Mouse (Mus musculus) embryonic fibroblast, embryonic 13.5 days (primary cell): ENCODE data around the gene Zfp759. TPM values are rescaled to one million over a fixed set of nuclear protein-coding genes. Genes with fewer than 3 reads are reported as not detected.
"Not testable (repeated sequence)": the region's sequence is repeated elsewhere in the genome, so short reads cannot be mapped to it uniquely, and the experiment has no call there.

Source experiments
- H3K27ac ChIP-seq: 2 replicates; pipeline ENCODE4 v1.5.1; 2012; ENCODE audit warnings: low read length, control low read depth, inconsistent platforms; ENCODE audit not compliant: insufficient read depth
- H3K4me1 ChIP-seq: 2 replicates; pipeline ENCODE4 v1.6.1; 2011; ENCODE audit warnings: low read length; ENCODE audit not compliant: control insufficient read depth, insufficient read depth
- H3K4me3 ChIP-seq: 2 replicates; pipeline ENCODE4 v1.5.1; 2011; ENCODE audit warnings: mild to moderate bottlenecking, control low read depth, low read length; ENCODE audit not compliant: insufficient read depth
- CTCF ChIP-seq: IDR thresholded peaks from 2 replicates; pipeline ENCODE4 v1.5.1; 2011; ENCODE audit warnings: mild to moderate bottlenecking, control low read depth, low read length, moderate library complexity, borderline replicate concordance; ENCODE audit not compliant: insufficient read depth
- POLR2A ChIP-seq: IDR thresholded peaks from 2 replicates; pipeline ENCODE4 v1.6.1; 2011; ENCODE audit warnings: low read depth, mild to moderate bottlenecking, control low read depth, low read length, moderate library complexity
- polyA plus RNA-seq: library from polyadenylated mRNA; stranded (reverse); fragments of >200 nt; gene quantifications from 2 replicates; pipeline ENCODE4 v1.2.4, GENCODE M21; 2011; ENCODE audit warnings: low read depth; ENCODE audit not compliant: missing spikeins, insufficient read length

Gene Zfp759
- polyA plus RNA-seq = 2.3 and 4.2 TPM in 2 replicates

- not testable (repeated sequence) for H3K27ac ChIP-seq, H3K4me1 ChIP-seq, H3K4me3 ChIP-seq
Measured at GRCm38 (mm10) chr13:67121360-67121759, at the start of gene Zfp759. Gene Zfp759 (plus strand): TSS chr13:67121660.

- TF ChIP-seq POLR2A = no peak
- TF ChIP-seq CTCF = no peak
- Histone ChIP-seq H3K4me3 (no peak overlapping the region), H3K4me1 (no peaks in the 10 kb centered on the region), H3K27ac (no peak overlapping the region)
Measured at GRCm38 (mm10) chr13:67072786-67073185, 48.7 kb upstream of the Zfp759 start.

DNA sequence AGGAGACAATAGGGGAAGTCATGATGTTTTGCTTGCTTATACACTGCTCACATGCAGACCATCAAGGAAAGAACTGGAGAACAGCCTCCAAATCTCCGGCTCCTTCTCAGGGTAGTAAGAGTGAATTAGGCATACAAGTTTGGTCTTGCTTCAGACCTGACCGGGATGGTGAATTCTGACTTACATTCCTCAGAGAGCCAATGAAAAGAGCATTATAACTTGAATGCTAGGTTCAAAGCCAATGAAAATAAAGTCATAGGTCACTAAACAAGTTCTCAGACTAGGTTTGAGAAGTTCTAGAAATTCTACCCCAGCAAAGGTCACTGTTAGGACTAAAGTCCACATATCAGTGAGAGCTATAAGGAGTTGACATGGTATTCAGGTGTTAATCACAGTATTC is 44.2 kb upstream of the Zfp759 start:
- Histone ChIP-seq H3K27ac (no peak overlapping the region), H3K4me1 (no peaks in the 10 kb centered on the region), H3K4me3 (no peak overlapping the region)
- TF ChIP-seq CTCF (no peak), POLR2A (no peak)

GRCm38 (mm10) chr13:67081142-67081713 is 40.2 kb upstream of the Zfp759 start:
- Histone ChIP-seq H3K4me3 (peak overlapping the region; percentile 75), H3K27ac (peak overlapping the region; percentile 87), H3K4me1 (no peaks in the 10 kb centered on the region)
- TF ChIP-seq CTCF = no peak
- TF ChIP-seq POLR2A = peak; percentile 86

GRCm38 (mm10) chr13:67081946-67082345 is 39.5 kb upstream of the Zfp759 start:
- peak overlapping the region; percentile 87 for H3K27ac ChIP-seq
- TF ChIP-seq POLR2A (no peak), CTCF (no peak)
- H3K4me1 ChIP-seq = no peaks in the 10 kb centered on the region
- 0 out of 2 replicates have a peak overlapping the region, but pooled peaks have one; percentile 75 for H3K4me3 ChIP-seq

DNA sequence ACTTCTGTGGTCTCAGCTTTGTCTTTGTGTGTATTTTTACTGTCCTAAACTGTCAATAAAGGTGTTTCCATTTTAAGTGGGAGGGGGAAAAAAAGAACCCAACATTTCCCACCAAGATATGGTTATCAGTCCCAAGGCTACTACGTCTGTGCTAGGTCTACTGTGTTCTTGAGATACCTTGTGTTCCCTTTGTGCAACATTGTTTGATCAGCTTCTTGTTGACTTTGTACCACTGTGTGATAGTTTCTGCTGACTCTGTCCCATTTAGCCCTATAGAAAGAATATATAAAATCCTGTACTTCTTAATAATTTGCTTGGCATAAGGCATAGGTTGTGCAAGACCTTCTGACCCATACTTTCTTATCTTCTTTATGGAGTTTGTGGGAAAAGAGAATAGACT is 31.3 kb upstream of the Zfp759 start:
- no peak for TF ChIP-seq CTCF
- TF ChIP-seq POLR2A = no peak

GRCm38 (mm10) chr13:67097876-67098275 is 23.6 kb upstream of the Zfp759 start, which contains the start of gene Zfp708:
Gene Zfp708 (minus strand): TSS chr13:67097976.
- Histone ChIP-seq H3K4me3 (no peak within 1 kb of the TSS), H3K4me1 (no peaks in the 10 kb centered on the region), H3K27ac (no peak within 1 kb of the TSS)
- TF ChIP-seq POLR2A = no peak
- TF ChIP-seq CTCF = no peak

More for the DNA sequence above, 31.3 kb upstream of the Zfp759 start:
- no peak overlapping the region for H3K27ac ChIP-seq
- H3K4me3 ChIP-seq = no peak overlapping the region
- H3K4me1 ChIP-seq = no peaks in the 10 kb centered on the region

DNA sequence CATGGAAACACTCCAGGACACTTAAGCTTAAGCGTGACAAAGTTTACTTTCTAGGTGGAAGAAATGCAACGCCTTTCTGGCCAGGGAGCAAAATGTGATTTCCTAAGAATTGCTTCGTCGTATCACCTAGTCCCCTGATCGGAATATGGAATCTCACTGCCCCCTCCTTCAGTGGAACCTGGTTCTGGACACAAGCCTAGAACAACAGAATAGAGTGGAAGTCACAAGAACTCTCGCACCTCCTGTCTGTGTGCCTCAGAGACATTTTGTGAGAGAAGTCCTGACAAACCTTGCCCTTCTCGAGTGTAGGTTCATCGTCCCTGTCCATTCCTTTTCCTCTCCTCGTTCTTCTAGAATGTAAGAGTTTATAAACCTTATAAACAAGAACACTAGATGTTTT is 13.8 kb upstream of the Zfp759 start:
- H3K4me1 ChIP-seq = peaks cover 8% of the 10 kb centered on the region; the same call in 1 of the 2 replicates
- no peak; the same call in 1 of the 2 replicates for TF ChIP-seq POLR2A
- peak overlapping the region; percentile 91 for H3K27ac ChIP-seq
- peak overlapping the region; percentile 74 for H3K4me3 ChIP-seq

GRCm38 (mm10) chr13:67108194-67108820 is 13.2 kb upstream of the Zfp759 start, which contains the start of gene Gm28557:
Gene Gm28557 (minus strand): TSS chr13:67108604.
- peak within 1 kb of the TSS; percentile 91 for H3K27ac ChIP-seq
- TF ChIP-seq POLR2A (peak; percentile 92), CTCF (0 out of 2 replicates have a peak, but pooled peaks have one; percentile 13)
- H3K4me1 ChIP-seq = peaks cover 8% of the 10 kb centered on the region; the same call in 1 of the 2 replicates
- peak within 1 kb of the TSS; percentile 74 for H3K4me3 ChIP-seq

DNA sequence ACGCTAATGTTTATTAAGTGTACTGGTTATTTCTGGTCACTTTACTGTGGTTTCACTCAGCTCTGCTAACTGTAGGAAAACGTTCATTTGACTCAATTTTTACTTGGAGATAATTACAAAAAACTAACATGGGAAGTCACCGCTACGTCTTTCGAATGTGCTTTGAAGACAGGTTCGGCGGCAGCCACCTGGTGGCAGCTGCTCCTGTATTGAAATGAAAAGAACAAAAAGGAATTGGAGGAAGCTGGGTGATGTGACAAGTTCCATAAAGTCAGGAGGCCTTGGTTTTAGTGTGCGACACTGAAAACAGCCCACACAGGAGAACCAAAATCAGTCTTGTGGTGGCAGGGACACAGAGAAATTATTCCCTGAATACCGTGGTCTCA is 12.6 kb upstream of the Zfp759 start:
- Histone ChIP-seq H3K4me3 (peak overlapping the region; percentile 11), H3K27ac (no peak overlapping the region; the same call in 1 of the 2 replicates), H3K4me1 (peaks cover 9% of the 10 kb centered on the region)
- TF ChIP-seq POLR2A = no peak

DNA sequence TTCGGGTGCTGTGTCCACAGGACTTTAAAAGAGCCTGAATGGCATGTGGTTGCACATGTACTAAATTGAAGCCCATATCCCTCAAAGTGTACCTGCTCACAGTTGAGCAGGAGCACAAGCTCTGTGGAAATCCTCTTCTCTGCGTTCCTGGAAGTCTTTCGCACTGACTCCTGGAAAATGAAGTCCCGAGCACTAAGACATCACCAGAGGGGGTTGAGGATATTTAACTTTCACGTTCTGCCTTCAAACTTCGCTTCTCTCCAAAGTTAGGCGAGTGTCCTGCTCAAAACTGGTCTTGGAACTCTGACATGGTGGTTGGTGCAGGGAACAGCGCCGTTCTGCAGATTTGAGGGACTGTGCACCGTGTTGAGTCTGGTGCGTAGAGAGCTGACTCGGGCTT is 9.4 kb upstream of the Zfp759 start:
- TF ChIP-seq CTCF = no peak
- TF ChIP-seq POLR2A = no peak
- Histone ChIP-seq H3K27ac (no peak overlapping the region), H3K4me3 (no peak overlapping the region), H3K4me1 (peaks cover 11% of the 10 kb centered on the region)
